Mouse (Mus musculus) limb, embryonic 11.5 days (tissue): ENCODE data around the gene Psmd2. TPM values are rescaled to one million over a fixed set of nuclear protein-coding genes. Genes with fewer than 3 reads are reported as not detected.
"Not testable (repeated sequence)": the region's sequence is repeated elsewhere in the genome, so short reads cannot be mapped to it uniquely, and the experiment has no call there.

Experiments
- ATAC-seq: fragments of 200-750 bp; cut with Nextera tagmentation; 2 replicates; pipeline ENCODE4 v1.8.0; 2017; ENCODE audit warnings: low read depth; ENCODE audit not compliant: insufficient number of reproducible peaks, low FRiP score, low TSS enrichment
- DNase-seq: peaks from one replicate; pipeline ENCODE4 v3.0.0-alpha.2; 2015; ENCODE audit warnings: low spot score
- H3K27ac ChIP-seq: fragments of 300-500 bp; sonication (generic); replicated peaks from 2 replicates; pipeline ENCODE4 v1.5.1; 2014; ENCODE audit warnings: low read depth, mild to moderate bottlenecking, low read length
- H3K27me3 ChIP-seq: fragments of 300-500 bp; sonication (generic); 2 replicates; pipeline ENCODE4 v1.6.1; 2014; ENCODE audit warnings: mild to moderate bottlenecking, low read length, mixed read lengths; ENCODE audit not compliant: control insufficient read depth, insufficient read depth
- H3K36me3 ChIP-seq: fragments of 300-500 bp; sonication (generic); 2 replicates; pipeline ENCODE4 v1.6.1; 2014; ENCODE audit warnings: mild to moderate bottlenecking, low read length, moderate library complexity, mixed read lengths; ENCODE audit not compliant: control insufficient read depth, insufficient read depth
- H3K4me1 ChIP-seq: fragments of 300-500 bp; sonication (generic); 2 replicates; pipeline ENCODE4 v1.6.1; 2014; ENCODE audit warnings: low read length, mixed read lengths; ENCODE audit not compliant: control insufficient read depth, insufficient read depth
- H3K4me2 ChIP-seq: fragments of 300-500 bp; sonication (generic); 2 replicates; pipeline ENCODE4 v1.6.1; 2014; ENCODE audit warnings: low read depth, mild to moderate bottlenecking, moderate library complexity; ENCODE audit not compliant: severe bottlenecking
- H3K4me3 ChIP-seq: fragments of 300-500 bp; sonication (generic); 2 replicates; pipeline ENCODE4 v1.5.1; 2014; ENCODE audit warnings: low read depth, low read length
- H3K9ac ChIP-seq: fragments of 300-500 bp; sonication (generic); 2 replicates; pipeline ENCODE4 v1.6.1; 2014; ENCODE audit warnings: mild to moderate bottlenecking, low read length
- H3K9me3 ChIP-seq: fragments of 300-500 bp; sonication (generic); 2 replicates; pipeline ENCODE4 v1.6.1; 2016; ENCODE audit warnings: low read length; ENCODE audit not compliant: control insufficient read depth
- WGBS: fragments of 180-500 bp; shearing (Covaris S2); extraction: QIAGEN DNeasy Blood & Tissue Kit; methylation state at CpG from one replicate; pipeline ENCODE4 v1.1.7; 2014; 5-methylcytosine and 5-hydroxymethylcytosine counted together
- polyA plus RNA-seq: library from polyadenylated mRNA; unstranded; fragments of >200 nt; fragmentation: Nextera tagmentation; extraction: Ambion mirVana; gene quantifications from 2 replicates; pipeline ENCODE4 v1.2.1, GENCODE M21; 2014

Psmd2 gene
- polyA plus RNA-seq, 1 experiment from 2014 or later: 480 TPM

DNA sequence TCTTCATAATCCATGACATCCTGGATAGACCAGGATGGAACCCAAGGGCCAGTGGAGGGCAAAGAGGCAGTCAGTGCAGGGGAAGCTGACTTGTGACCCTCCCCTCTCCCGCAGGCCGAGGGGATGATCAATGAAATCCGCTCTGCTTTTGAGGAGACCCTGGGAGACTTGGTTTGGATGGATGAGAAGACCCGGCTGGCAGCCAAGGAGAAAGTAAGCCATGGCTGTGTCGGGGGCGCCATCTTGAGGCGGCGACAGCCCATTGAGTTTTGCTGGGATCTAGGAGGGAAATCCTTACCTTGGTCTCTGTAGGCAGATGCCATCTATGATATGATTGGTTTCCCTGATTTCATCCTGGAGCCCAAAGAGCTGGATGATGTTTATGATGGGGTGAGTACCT lies 9.3 kb upstream of the Psmd2 start:
- no peak for ATAC-seq
- Histone ChIP-seq H3K4me3 (no peak overlapping the region), H3K27ac (no peak overlapping the region), H3K36me3 (no peaks in the 10 kb centered on the region), H3K27me3 (no peaks in the 10 kb centered on the region), H3K9me3 (no peaks in the 10 kb centered on the region), H3K4me1 (no peaks in the 10 kb centered on the region), H3K4me2 (no peak overlapping the region), H3K9ac (no peak overlapping the region)
- peak; percentile 79 for DNase-seq
- under 1% methylated on average over 8 of the region's 8 CpGs for WGBS

DNA sequence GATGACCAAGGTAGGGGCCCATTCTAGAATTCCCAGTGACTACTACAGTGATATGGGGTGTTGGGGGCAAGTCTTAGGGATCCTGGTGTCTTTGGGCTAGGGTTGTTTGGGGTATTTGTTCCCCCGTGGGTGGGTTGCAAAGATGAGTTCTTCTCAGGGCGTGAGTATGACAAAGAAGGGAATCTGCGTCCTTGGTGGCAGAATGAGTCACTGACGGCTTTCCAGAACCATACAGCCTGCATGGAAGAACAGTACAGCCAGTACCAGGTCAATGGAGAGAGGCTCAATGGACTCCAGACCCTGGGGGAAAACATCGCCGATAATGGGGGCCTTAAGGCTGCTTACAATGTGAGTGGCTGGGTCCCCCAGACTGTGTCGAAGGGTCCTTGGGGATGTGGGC lies 7.5 kb upstream of the Psmd2 start:
- Histone ChIP-seq H3K4me2 (no peak overlapping the region), H3K9me3 (no peaks in the 10 kb centered on the region), H3K27ac (no peak overlapping the region), H3K4me3 (no peak overlapping the region), H3K27me3 (no peaks in the 10 kb centered on the region), H3K9ac (no peak overlapping the region), H3K4me1 (no peaks in the 10 kb centered on the region), H3K36me3 (no peaks in the 10 kb centered on the region)
- DNase-seq (no peak), ATAC-seq (no peak)
- WGBS: 87% methylated on average over 7 of the region's 7 CpGs

DNA sequence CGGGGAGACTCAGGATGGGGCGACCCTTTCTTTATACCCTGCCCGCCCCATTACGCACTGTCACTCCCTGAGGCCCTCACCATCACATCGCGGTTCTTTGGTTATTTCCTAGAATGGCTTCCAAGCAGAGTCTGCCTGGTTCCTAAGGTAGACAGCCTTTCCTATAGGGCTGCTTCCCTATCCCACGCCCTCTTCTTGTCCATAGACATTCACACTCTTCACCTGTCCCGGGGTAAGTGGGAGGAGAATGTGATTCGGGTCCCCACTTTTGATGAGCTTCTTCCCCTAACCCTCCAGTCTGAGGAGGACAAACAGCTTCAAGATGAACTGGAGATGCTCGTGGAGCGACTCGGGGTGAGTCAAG lies 477 bp downstream of the Psmd2 start:
- DNase-seq (no peak), ATAC-seq (peak; percentile 40)
- Histone ChIP-seq H3K36me3 (peaks cover 17% of the 10 kb centered on the region; the same call in 1 of the 2 replicates), H3K27me3 (no peaks in the 10 kb centered on the region), H3K4me3 (peak overlapping the region; percentile 92), H3K4me1 (peaks cover 7% of the 10 kb centered on the region; the same call in 1 of the 2 replicates), H3K4me2 (peak overlapping the region; percentile 78), H3K9ac (peak overlapping the region; percentile 83), H3K27ac (no peak overlapping the region), H3K9me3 (no peaks in the 10 kb centered on the region)
- 11% methylated on average over 12 of the region's 12 CpGs for WGBS

- H3K9me3 ChIP-seq: no peaks in the 10 kb centered on the region
- H3K4me2 ChIP-seq: no peak overlapping the region
- H3K9ac ChIP-seq: no peak overlapping the region
- H3K4me3 ChIP-seq: no peak overlapping the region
- no peaks in the 10 kb centered on the region for H3K27me3 ChIP-seq
- H3K4me1 ChIP-seq: peaks cover 7% of the 10 kb centered on the region; the same call in 1 of the 2 replicates
- H3K36me3 ChIP-seq: peaks cover 24% of the 10 kb centered on the region; the same call in 1 of the 2 replicates
- H3K27ac ChIP-seq: no peak overlapping the region
- ATAC-seq (no peak), DNase-seq (no peak)
- 57% methylated on average over 2 of the region's 2 CpGs for WGBS
Measured at GRCm38 (mm10) chr16:20653315-20653714, 1.9 kb downstream of the Psmd2 start.

GRCm38 (mm10) chr16:20657661-20658060 lies 6.2 kb downstream of the Psmd2 start:
- Histone ChIP-seq H3K4me1 (0 out of 2 replicates have a peak, but pooled peaks cover 2% of the 10 kb centered on the region), H3K4me3 (no peak overlapping the region), H3K9ac (no peak overlapping the region), H3K27me3 (no peaks in the 10 kb centered on the region), H3K27ac (no peak overlapping the region), H3K4me2 (no peak overlapping the region), H3K9me3 (no peaks in the 10 kb centered on the region), H3K36me3 (peaks cover 50% of the 10 kb centered on the region)
- no peak for DNase-seq
- no peak for ATAC-seq
- 91% methylated on average over 4 of the region's 4 CpGs for WGBS

DNA sequence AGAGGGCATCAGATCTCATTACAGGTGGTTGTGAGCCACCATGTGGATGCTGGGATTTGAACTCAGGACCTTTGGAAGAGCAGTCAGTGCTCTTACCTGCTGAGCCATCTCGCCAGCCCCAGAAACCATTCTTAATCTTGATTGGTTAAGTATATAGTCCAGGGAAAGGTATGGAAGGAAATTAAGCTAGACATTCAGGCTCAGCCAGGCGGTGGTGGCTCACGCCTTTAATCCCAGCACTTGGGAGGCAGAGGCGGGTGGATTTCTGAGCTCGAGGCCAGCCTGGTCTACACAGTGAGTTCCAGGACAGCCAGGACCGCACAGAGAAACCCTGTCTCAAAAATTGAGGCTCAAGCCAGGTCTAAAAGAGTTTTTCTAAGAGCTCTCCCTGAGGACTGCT lies 16.6 kb downstream of the Psmd2 start, which contains the start of gene Eif4g1:
Eif4g1 (plus strand) TSS at position 301 of the 400 bp plus-strand sequence.
- not testable (repeated sequence) for H3K27ac ChIP-seq, DNase-seq, H3K9ac ChIP-seq, H3K4me3 ChIP-seq, H3K27me3 ChIP-seq, H3K4me2 ChIP-seq, H3K4me1 ChIP-seq, ATAC-seq, H3K9me3 ChIP-seq, H3K36me3 ChIP-seq
- 96% methylated on average over 5 of the region's 6 CpGs for WGBS

DNA sequence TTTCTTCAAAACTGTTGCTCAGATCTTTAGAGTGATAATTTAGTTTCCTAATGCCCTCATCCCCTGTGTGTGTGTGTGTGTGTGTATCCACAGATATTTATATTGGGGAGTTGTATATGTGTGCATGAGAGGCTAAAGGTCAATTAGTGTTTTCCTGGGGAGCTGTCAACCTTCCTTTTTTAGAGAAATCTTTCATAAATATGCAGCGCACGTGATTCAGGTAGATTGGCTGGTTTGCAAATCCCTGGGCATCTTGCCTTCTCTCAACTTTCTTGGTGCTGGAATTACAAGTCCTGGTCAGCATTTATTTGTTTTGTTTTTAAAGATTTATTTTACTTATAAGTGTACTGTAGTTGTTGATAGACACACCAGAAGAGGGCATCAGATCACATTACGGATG lies 18.8 kb downstream of the Psmd2 start:
- Histone ChIP-seq H3K27ac (no peak overlapping the region), H3K27me3 (no peaks in the 10 kb centered on the region), H3K9me3 (no peaks in the 10 kb centered on the region), H3K4me2 (no peak overlapping the region), H3K4me1 (peaks cover 12% of the 10 kb centered on the region), H3K36me3 (peaks cover 3% of the 10 kb centered on the region; the same call in 1 of the 2 replicates), H3K9ac (no peak overlapping the region), H3K4me3 (no peak overlapping the region)
- ATAC-seq (no peak), DNase-seq (no peak)
- WGBS: 90% methylated on average over 3 of the region's 3 CpGs

GRCm38 (mm10) chr16:20671886-20672285 lies 20.4 kb downstream of the Psmd2 start:
- ATAC-seq: 0 out of 2 replicates have a peak, but pooled peaks have one; percentile 6
- no peak overlapping the region for H3K27ac ChIP-seq
- peak overlapping the region; percentile 96 for H3K4me3 ChIP-seq
- H3K27me3 ChIP-seq: no peaks in the 10 kb centered on the region
- H3K4me1 ChIP-seq: peaks cover 12% of the 10 kb centered on the region
- no peak for DNase-seq
- H3K9me3 ChIP-seq: no peaks in the 10 kb centered on the region
- peaks cover 14% of the 10 kb centered on the region for H3K36me3 ChIP-seq
- H3K9ac ChIP-seq: no peak overlapping the region
- WGBS: 30% methylated on average over 6 of the region's 6 CpGs
- peak overlapping the region; percentile 39; the same call in 1 of the 2 replicates for H3K4me2 ChIP-seq

DNA sequence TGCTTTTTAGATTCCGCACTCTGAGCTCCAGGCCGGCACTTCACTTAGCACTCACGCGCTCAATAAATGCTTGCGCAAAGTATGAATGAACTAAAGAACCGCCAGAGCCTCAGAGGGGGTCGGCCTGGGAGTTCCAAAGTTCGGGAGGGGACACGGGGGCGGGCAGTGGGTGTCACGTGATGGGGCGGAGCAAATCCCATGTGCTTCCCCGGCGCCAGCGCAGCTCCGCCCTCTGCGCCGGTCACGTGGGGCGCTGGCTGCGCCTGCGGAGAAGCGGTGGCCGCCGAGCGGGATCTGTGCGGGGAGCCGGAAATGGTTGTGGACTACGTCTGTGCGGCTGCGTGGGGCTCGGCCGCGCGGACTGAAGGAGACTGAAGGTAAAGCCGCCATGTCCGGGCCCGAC lies 21.0 kb downstream of the Psmd2 start:
- Histone ChIP-seq H3K4me1 (peaks cover 12% of the 10 kb centered on the region), H3K27me3 (no peaks in the 10 kb centered on the region), H3K36me3 (peaks cover 14% of the 10 kb centered on the region), H3K9me3 (no peaks in the 10 kb centered on the region), H3K4me3 (peak overlapping the region; percentile 96), H3K27ac (peak overlapping the region; percentile 94), H3K4me2 (peak overlapping the region; percentile 82), H3K9ac (peak overlapping the region; percentile 95)
- WGBS: under 1% methylated on average over 33 of the region's 38 CpGs
- DNase-seq (peak; percentile 96), ATAC-seq (peak; percentile 94)
